Mouse (Mus musculus) granulocyte monocyte progenitor cell, adult 5-6 weeks (primary cell): Measurements from ENCODE around the gene H6pd. TPM values are rescaled to one million over a fixed set of nuclear protein-coding genes. Genes with fewer than 3 reads are reported as not detected.

Source experiments
- ATAC-seq: replicated peaks from 2 replicates; pipeline ENCODE4 v1.8.0; 2016; ENCODE audit warnings: mild to moderate bottlenecking, moderate TSS enrichment, inconsistent platforms; ENCODE audit not compliant: poor library complexity, severe bottlenecking
- total RNA-seq, 2 experiments: library from RNA; stranded (forward) in 1 of 2; stranded (reverse) in 1 of 2; fragments of 200-712, 200-1000 nt in 1 of 2; fragments of >200 nt in 1 of 2; fragmentation: Nextera tagmentation in 1 of 2; gene quantifications; 2 replicates each; pipeline ENCODE4 v1.2.3; 2014 to 2017

Gene H6pd
- total RNA-seq, 2 experiments from 2014 or later = 15.3 to 28.8 TPM

- ATAC-seq = peak; percentile 92
These were observed 7.5 kb downstream of the H6pd start for GRCm38 (mm10) chr4:150001221-150001860.

- no peak for ATAC-seq
These were observed 8.8 kb downstream of the H6pd start for GRCm38 (mm10) chr4:149999931-150000555.

- ATAC-seq = no peak
These were observed 9.3 kb downstream of the H6pd start for GRCm38 (mm10) chr4:149999510-149999900.

- no peak for ATAC-seq
These were observed 9.9 kb downstream of the H6pd start for GRCm38 (mm10) chr4:149998786-149999509.

GRCm38 (mm10) chr4:149997999-149998398 lies 10.8 kb downstream of the H6pd start:
- ATAC-seq = no peak

- ATAC-seq = no peak
These were observed 12.4 kb downstream of the H6pd start for GRCm38 (mm10) chr4:149996440-149996839.

GRCm38 (mm10) chr4:149995911-149996310 lies 12.9 kb downstream of the H6pd start:
- no peak for ATAC-seq

GRCm38 (mm10) chr4:149994218-149994617 lies 14.6 kb downstream of the H6pd start:
- ATAC-seq = no peak

- ATAC-seq = no peak
These were observed 16.2 kb downstream of the H6pd start for GRCm38 (mm10) chr4:149992670-149993032.

- ATAC-seq = no peak
These were observed 16.8 kb downstream of the H6pd start for GRCm38 (mm10) chr4:149991755-149992669.

- peak; percentile 4; the same call in 1 of the 2 replicates for ATAC-seq
These were observed 17.7 kb downstream of the H6pd start for GRCm38 (mm10) chr4:149990954-149991633.

- ATAC-seq = peak; percentile 6; the same call in 1 of the 2 replicates
These were observed 18.4 kb downstream of the H6pd start for GRCm38 (mm10) chr4:149990212-149990953.

- ATAC-seq = peak; percentile 86
These were observed 19.8 kb downstream of the H6pd start for GRCm38 (mm10) chr4:149988931-149989556.

GRCm38 (mm10) chr4:149988301-149988700 lies 20.5 kb downstream of the H6pd start:
- ATAC-seq = no peak

- no peak for ATAC-seq
These were observed 22.0 kb downstream of the H6pd start for GRCm38 (mm10) chr4:149986671-149987417.

GRCm38 (mm10) chr4:149983921-149984645 lies 24.7 kb downstream of the H6pd start:
- no peak for ATAC-seq

- ATAC-seq = no peak
These were observed 26.7 kb downstream of the H6pd start for GRCm38 (mm10) chr4:149982154-149982553.
